Mouse (Mus musculus) ES-E14 (cell line): ENCODE data around the gene Ttf2.

Experiments
- CHD2 ChIP-seq: IDR thresholded peaks from 2 replicates; pipeline ENCODE4 v1.6.1; 2014; ENCODE audit warnings: mild to moderate bottlenecking, low read depth, low read length, inconsistent platforms
- MAFK ChIP-seq: IDR thresholded peaks from 2 replicates; pipeline ENCODE4 v1.6.1; 2014; ENCODE audit warnings: mild to moderate bottlenecking, low read depth, low read length, inconsistent platforms; ENCODE audit not compliant: insufficient read depth
- ZC3H11A ChIP-seq: IDR thresholded peaks from 2 replicates; pipeline ENCODE4 v1.6.1; 2012; ENCODE audit warnings: low read depth, mild to moderate bottlenecking, inconsistent platforms, low read length, borderline replicate concordance
- ZNF384 ChIP-seq: IDR thresholded peaks from 2 replicates; pipeline ENCODE4 v1.6.1; 2012; ENCODE audit warnings: low read depth, low read length, inconsistent platforms

GRCm38 (mm10) chr3:100936201-100936600, 33.3 kb downstream of the Ttf2 start:
- TF ChIP-seq MAFK (no peak), ZC3H11A (no peak), ZNF384 (no peak), CHD2 (no peak)
